Mouse (Mus musculus): ENCODE measurements around the gene Ifi209. TPM values are rescaled to one million over a fixed set of nuclear protein-coding genes. Genes with fewer than 3 reads are reported as not detected.

Ifi209 gene
- 3.4 TPM for polyA plus RNA-seq (2014; fragmentation: Illumina TruSeq; extraction: RNeasy Lipid Tissue Mini Kit (QIAGEN cat#74804); ENCODE audit: low read depth, low replicate concordance)

DNA sequence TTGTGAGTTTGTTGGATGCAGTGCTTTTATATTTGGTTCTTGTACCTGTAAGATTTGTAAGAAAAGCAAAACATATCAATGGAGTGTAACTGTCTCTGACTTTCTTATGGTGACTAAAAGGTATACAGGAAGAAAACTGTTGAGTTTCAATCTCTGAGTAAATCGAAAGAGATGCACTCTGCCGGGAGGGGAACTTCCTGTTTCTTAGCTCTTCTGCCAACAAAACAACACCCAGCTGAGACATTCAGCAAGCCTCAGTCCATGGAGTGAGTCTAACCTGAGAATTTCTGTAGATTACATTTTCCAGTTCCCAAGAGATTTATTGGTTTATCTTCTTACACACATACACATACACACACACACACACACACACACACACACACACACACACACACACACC lies at the start of gene Ifi209:
Ifi209 (plus strand) TSS at position 296 of the 400 bp plus-strand sequence.

DNA sequence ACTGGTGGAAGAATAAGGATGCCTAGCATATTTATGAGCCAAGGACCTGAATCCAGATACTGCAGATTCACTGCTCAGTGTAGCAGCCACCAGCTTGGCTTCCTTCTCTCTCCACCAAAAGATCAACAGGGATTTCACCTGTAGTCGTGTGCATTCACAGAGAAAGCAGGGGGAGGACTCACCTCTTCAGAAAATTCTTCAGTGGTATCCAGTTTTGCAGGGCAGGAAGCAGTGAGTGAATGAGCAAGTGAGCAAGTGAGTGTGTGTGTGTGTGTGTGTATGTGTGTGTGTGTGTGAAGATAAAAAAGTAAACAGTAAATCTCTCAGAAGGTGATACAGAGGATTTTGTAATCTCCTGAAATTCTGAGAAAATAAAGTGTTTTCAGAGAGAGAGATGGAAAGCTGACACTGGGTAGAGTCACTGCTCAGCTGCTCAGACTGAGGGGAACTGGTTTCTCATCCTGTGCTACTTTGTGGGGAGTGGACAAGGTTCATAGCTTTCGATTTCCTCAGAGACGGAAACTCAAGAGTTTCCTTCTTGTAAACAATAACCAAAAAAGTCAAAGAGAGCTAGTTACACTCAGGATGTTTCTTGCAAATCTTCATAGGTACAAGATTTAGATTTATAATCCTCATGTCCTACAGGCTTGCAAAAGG lies 31.8 kb upstream of the Ifi209 start, which contains the start of gene Ifi213:
Ifi213 (minus strand) TSS at position 437 of the 657 bp plus-strand sequence.

DNA sequence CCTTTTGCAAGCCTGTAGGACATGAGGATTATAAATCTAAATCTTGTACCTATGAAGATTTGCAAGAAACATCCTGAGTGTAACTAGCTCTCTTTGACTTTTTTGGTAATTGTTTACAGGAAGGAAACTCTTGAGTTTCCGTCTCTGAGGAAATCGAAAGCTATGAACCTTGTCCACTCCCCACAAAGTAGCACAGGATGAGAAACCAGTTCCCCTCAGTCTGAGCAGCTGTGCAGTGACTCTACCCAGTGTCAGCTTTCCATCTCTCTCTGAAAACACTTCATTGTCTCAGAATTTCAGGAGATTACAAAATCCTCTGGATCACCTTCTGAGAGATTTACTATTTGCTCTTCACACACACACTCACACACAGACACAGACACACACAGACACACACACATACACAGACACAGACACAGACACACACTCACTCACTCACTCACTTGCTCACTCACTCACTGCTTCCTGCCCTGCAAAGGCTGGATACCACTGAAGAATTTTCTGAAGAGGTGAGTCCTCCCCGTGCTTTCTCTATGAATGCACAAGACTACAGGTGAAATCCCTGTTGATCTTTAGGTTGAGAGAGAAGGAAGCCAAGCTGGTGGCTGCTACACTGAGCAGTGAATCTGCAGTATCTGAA lies 42.9 kb downstream of the Ifi209 start, which contains the start of gene Ifi208:
Ifi208 (plus strand) TSS at position 218 of the 640 bp plus-strand sequence.

Other genes starting within 250 kb of the Ifi209 start
- 1.1 TPM for gene Ifi206, start 139.9 kb upstream of the Ifi209 start, polyA plus RNA-seq (2014; fragmentation: Illumina TruSeq; extraction: RNeasy Lipid Tissue Mini Kit (QIAGEN cat#74804); ENCODE audit: low read depth, low replicate concordance)
- gene Ifi214, start 95.0 kb upstream of the Ifi209 start, polyA plus RNA-seq (2014; fragmentation: Illumina TruSeq; extraction: RNeasy Lipid Tissue Mini Kit (QIAGEN cat#74804); ENCODE audit: low read depth, low replicate concordance), result not detected
- 5.9 TPM for gene Ifi213, start 31.6 kb upstream of the Ifi209 start, polyA plus RNA-seq (2014; fragmentation: Illumina TruSeq; extraction: RNeasy Lipid Tissue Mini Kit (QIAGEN cat#74804); ENCODE audit: low read depth, low replicate concordance)
- gene Ifi208, start 42.8 kb downstream of the Ifi209 start, polyA plus RNA-seq (2014; fragmentation: Illumina TruSeq; extraction: RNeasy Lipid Tissue Mini Kit (QIAGEN cat#74804); ENCODE audit: low read depth, low replicate concordance), result 3.0 TPM
- gene Ifi207, start 110.8 kb downstream of the Ifi209 start, polyA plus RNA-seq (2014; fragmentation: Illumina TruSeq; extraction: RNeasy Lipid Tissue Mini Kit (QIAGEN cat#74804); ENCODE audit: low read depth, low replicate concordance), result 4.6 TPM
- 10.5 TPM for gene Ifi204, start 136.0 kb downstream of the Ifi209 start, polyA plus RNA-seq (2014; fragmentation: Illumina TruSeq; extraction: RNeasy Lipid Tissue Mini Kit (QIAGEN cat#74804); ENCODE audit: low read depth, low replicate concordance)

All from kidney, adult 10 weeks (tissue).